Mouse (Mus musculus) forebrain, embryonic 11.5 days (tissue): ENCODE measurements around the gene Gm4181. TPM values are rescaled to one million over a fixed set of nuclear protein-coding genes. Genes with fewer than 3 reads are reported as not detected.
"Not testable (repeated sequence)": the region's sequence is repeated elsewhere in the genome, so short reads cannot be mapped to it uniquely, and the experiment has no call there.

Source experiments
- ATAC-seq: fragments of 200-750 bp; cut with Nextera tagmentation; replicated peaks from 2 replicates; pipeline ENCODE4 v1.8.0; 2017; ENCODE audit warnings: moderate TSS enrichment; ENCODE audit not compliant: low FRiP score
- DNase-seq: peaks from one replicate; pipeline ENCODE4 v3.0.0-alpha.2; 2017; ENCODE audit warnings: low spot score
- H3K27ac ChIP-seq: fragments of 300-500 bp; sonication (generic); 2 replicates; pipeline ENCODE4 v1.5.1; 2014; ENCODE audit warnings: low read depth, low read length
- H3K27me3 ChIP-seq: fragments of 300-500 bp; sonication (generic); 2 replicates; pipeline ENCODE4 v1.6.1; 2014; ENCODE audit warnings: mild to moderate bottlenecking, low read length, mixed read lengths; ENCODE audit not compliant: control insufficient read depth, insufficient read depth
- H3K36me3 ChIP-seq: fragments of 300-500 bp; sonication (generic); 2 replicates; pipeline ENCODE4 v1.6.1; 2014; ENCODE audit warnings: mild to moderate bottlenecking, low read length, moderate library complexity, mixed read lengths; ENCODE audit not compliant: control insufficient read depth, insufficient read depth
- H3K4me1 ChIP-seq: fragments of 300-500 bp; sonication (generic); replicated peaks from 2 replicates; pipeline ENCODE4 v1.6.1; 2014; ENCODE audit warnings: low read length, mixed read lengths; ENCODE audit not compliant: control insufficient read depth, insufficient read depth
- H3K4me2 ChIP-seq: fragments of 300-500 bp; sonication (generic); 2 replicates; pipeline ENCODE4 v1.6.1; 2014; ENCODE audit warnings: low read depth, mild to moderate bottlenecking, low read length, moderate library complexity, mixed read lengths; ENCODE audit not compliant: severe bottlenecking
- H3K4me3 ChIP-seq: fragments of 300-500 bp; sonication (generic); 2 replicates; pipeline ENCODE4 v1.5.1; 2014; ENCODE audit warnings: low read depth, low read length
- H3K9ac ChIP-seq: fragments of 300-500 bp; sonication (generic); 2 replicates; pipeline ENCODE4 v1.6.1; 2014; ENCODE audit warnings: low read length
- H3K9me3 ChIP-seq: fragments of 300-500 bp; sonication (generic); 2 replicates; pipeline ENCODE4 v1.6.1; 2016; ENCODE audit warnings: low read length, mixed read lengths; ENCODE audit not compliant: control insufficient read depth
- WGBS: fragments of 180-500 bp; shearing (Covaris S2); extraction: QIAGEN DNeasy Blood & Tissue Kit; methylation state at CpG from one replicate; pipeline ENCODE4 v1.1.7; 2014; 5-methylcytosine and 5-hydroxymethylcytosine counted together
- polyA plus RNA-seq: library from polyadenylated mRNA; unstranded; fragments of >200 nt; fragmentation: Nextera tagmentation; extraction: Ambion mirVana; gene quantifications from 2 replicates; pipeline ENCODE4 v1.2.1, GENCODE M21; 2014

The Gm4181 gene
- not detected in 2 replicates for polyA plus RNA-seq

GRCm38 (mm10) chr14:51635566-51635965 is at the start of gene Gm4181:
Gene Gm4181 (minus strand): TSS chr14:51635666.
- WGBS: 79% methylated on average over 1 of the region's 1 CpGs
- not testable (repeated sequence) for DNase-seq, ATAC-seq

GRCm38 (mm10) chr14:51677269-51677668 is 41.8 kb upstream of the Gm4181 start:
- Histone ChIP-seq H3K27me3 (no peaks in the 10 kb centered on the region), H3K4me1 (no peaks in the 10 kb centered on the region), H3K4me2 (no peak overlapping the region), H3K9ac (no peak overlapping the region), H3K27ac (no peak overlapping the region), H3K4me3 (no peak overlapping the region), H3K36me3 (no peaks in the 10 kb centered on the region), H3K9me3 (no peaks in the 10 kb centered on the region)
- DNase-seq (no peak), ATAC-seq (no peak)
- 87% methylated on average over 5 of the region's 5 CpGs for WGBS

More at GRCm38 (mm10) chr14:51635566-51635965, at the start of gene Gm4181:
- H3K4me2 ChIP-seq, H3K27ac ChIP-seq, H3K9ac ChIP-seq, H3K27me3 ChIP-seq, H3K36me3 ChIP-seq, H3K9me3 ChIP-seq, H3K4me1 ChIP-seq, H3K4me3 ChIP-seq: not testable (repeated sequence)

DNA sequence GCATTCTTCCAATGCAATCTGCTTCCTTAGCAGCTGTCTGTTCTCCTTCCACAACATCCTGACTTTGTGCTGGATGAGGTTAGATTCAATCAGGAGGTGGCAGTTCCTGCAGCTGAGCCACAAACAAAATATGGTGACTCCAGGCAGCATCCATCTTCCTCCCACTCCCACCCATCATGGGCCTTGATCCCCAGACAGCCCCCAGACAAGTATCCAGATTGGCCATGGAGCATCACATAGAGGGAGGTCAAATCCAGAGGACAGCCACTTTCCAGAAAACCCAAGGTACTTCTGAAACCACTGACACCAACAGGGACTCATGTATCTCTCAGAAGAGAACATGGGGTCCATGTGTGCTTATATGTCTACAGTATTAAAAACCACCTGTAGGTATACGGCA is 3.0 kb downstream of the Gm4181 start:
- not testable (repeated sequence) for H3K27ac ChIP-seq, H3K4me2 ChIP-seq, H3K27me3 ChIP-seq, H3K9me3 ChIP-seq, H3K4me3 ChIP-seq, H3K9ac ChIP-seq, H3K4me1 ChIP-seq, ATAC-seq, DNase-seq, H3K36me3 ChIP-seq
- 93% methylated on average over 1 of the region's 1 CpGs for WGBS

DNA sequence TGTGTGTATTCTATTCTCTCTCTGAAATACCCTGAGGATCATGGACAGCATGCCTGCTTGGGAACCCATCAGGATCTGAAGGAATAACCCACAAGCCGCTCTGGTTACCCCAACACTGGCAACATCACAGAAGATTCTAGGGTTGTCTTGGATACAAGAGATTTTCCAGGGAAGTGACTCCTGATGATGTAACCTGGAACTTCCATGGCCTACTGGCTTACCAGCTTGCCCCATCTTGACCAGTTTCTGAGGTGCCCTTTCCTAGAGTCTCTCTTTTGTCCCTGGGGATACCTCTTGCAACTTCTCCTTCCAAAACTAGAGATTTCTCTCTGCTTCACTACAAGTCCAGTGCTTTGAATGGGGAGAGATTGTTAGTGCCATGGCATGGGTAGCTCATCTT is 24.3 kb downstream of the Gm4181 start, which contains the start of gene Gm17078:
Gene Gm17078 (minus strand): TSS at position 101 of the 400 bp plus-strand sequence.
- Histone ChIP-seq H3K9me3 (no peaks in the 10 kb centered on the region), H3K4me3 (no peak within 1 kb of the TSS), H3K9ac (no peak within 1 kb of the TSS), H3K27me3 (no peaks in the 10 kb centered on the region), H3K36me3 (no peaks in the 10 kb centered on the region), H3K4me1 (no peaks in the 10 kb centered on the region), H3K27ac (no peak within 1 kb of the TSS), H3K4me2 (no peak within 1 kb of the TSS)
- ATAC-seq: no peak
- no peak for DNase-seq
- WGBS: 95% methylated on average over 1 of the region's 1 CpGs

- H3K4me2 ChIP-seq, H3K4me1 ChIP-seq, DNase-seq, ATAC-seq, H3K4me3 ChIP-seq, H3K9ac ChIP-seq, H3K9me3 ChIP-seq, H3K27ac ChIP-seq, H3K36me3 ChIP-seq, H3K27me3 ChIP-seq: not testable (repeated sequence)
- WGBS: 87% methylated on average over 4 of the region's 4 CpGs
Observed at GRCm38 (mm10) chr14:51592039-51592438, 43.4 kb downstream of the Gm4181 start, which contains the start of gene Gm17174. Gene Gm17174 (minus strand): TSS chr14:51592139.

Other genes with a start within 250 kb of the Gm4181 start
- gene Vmn2r88, start 224.8 kb downstream of the Gm4181 start, polyA plus RNA-seq: not detected in 2 replicates
- gene Vmn2r89, start 183.8 kb downstream of the Gm4181 start, polyA plus RNA-seq: not detected in 2 replicates
- not detected in 2 replicates for gene Gm5622, start 82.9 kb downstream of the Gm4181 start, polyA plus RNA-seq
- gene Gm17175, start 61.6 kb downstream of the Gm4181 start, polyA plus RNA-seq: not detected in 2 replicates
- gene Gm17174, start 43.5 kb downstream of the Gm4181 start, polyA plus RNA-seq: not detected in 2 replicates
- not detected in 2 replicates for gene Gm17078, start 24.4 kb downstream of the Gm4181 start, polyA plus RNA-seq
- gene Gm17079, start 59.8 kb upstream of the Gm4181 start, polyA plus RNA-seq: not detected in 2 replicates
- not detected in 2 replicates for gene Gm5800, start 81.5 kb upstream of the Gm4181 start, polyA plus RNA-seq
- gene Ang4, start 137.9 kb upstream of the Gm4181 start, polyA plus RNA-seq: not detected in 2 replicates
- not detected in 2 replicates for gene AY358078, start 164.4 kb upstream of the Gm4181 start, polyA plus RNA-seq
- gene Ear6, start 218.0 kb upstream of the Gm4181 start, polyA plus RNA-seq: not detected in 2 replicates
- 48.1 and 60.0 TPM in 2 replicates for gene Mettl17, start 249.2 kb upstream of the Gm4181 start, polyA plus RNA-seq